19 mouse cellular contexts compared by ENCODE assay signal in the genomic region with DNA sequence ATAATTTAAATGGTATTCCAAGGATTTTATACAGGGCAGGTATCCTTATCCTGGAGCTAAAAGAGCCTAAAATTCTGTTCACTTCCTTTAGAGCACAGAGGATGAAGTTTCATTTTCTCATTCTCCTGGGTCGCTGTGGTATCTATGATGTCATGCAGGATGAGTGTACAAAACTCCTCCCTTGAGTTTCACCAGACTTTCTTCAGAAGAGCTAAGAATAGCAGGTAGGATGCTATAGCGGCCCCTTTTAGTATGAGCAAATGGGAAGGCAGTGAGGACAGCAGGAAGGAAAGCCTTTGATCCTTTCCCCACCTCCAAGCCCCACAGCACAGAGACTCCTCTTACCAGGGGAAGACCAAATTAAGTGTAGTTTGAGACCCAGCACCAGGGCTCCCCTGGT. TPM values are rescaled to one million over a fixed set of nuclear protein-coding genes. Genes with fewer than 3 reads are reported as not detected.
A peak's percentile ranks its signal among the peaks of the same experiment; 100 is the strongest.
DNase-seq lines count a peak whose midpoint lies in the region; ATAC-seq lines count a peak whose summit lies in the region.
"Had no signal": no experiment of that assay in that cellular context is flagged by ENCODE, and none has a peak within 500 bp of the region (broad histone marks: within the 10 kb centered on the region; RNA-seq: fewer than 3 reads in every experiment).

No protein-coding gene starts in this region.

- H3K27me3 ChIP-seq in heart, embryonic 11.5 days (ENCODE audit: control insufficient read depth, insufficient read depth, low read length): no peaks in the 10 kb centered on the region
- H3K27me3 ChIP-seq: hindbrain, embryonic 13.5 days; limb, embryonic 15.5 days; neural tube, embryonic 13.5 days had no signal

- intact Hi-C loops in heart, postnatal 14 days (cut with DNase I): no loop called here

- H3K9ac ChIP-seq in heart, embryonic 11.5 days (ENCODE audit: low read depth, low read length): 0 out of 2 replicates have a peak overlapping the region, but pooled peaks have one; percentile 10
- H3K9ac ChIP-seq: hindbrain, embryonic 13.5 days; limb, embryonic 15.5 days; liver, postnatal 0 days; neural tube, embryonic 13.5 days had no signal

- WGBS in heart, embryonic 11.5 days (ENCODE audit: insufficient replicate concordance): 24% methylated on average over 2 of the region's 2 CpGs

- H3K36me3 ChIP-seq in heart, embryonic 11.5 days (ENCODE audit: control insufficient read depth, insufficient read depth, low read length): no peaks in the 10 kb centered on the region
- H3K36me3 ChIP-seq: hindbrain, embryonic 13.5 days; limb, embryonic 15.5 days; neural tube, embryonic 13.5 days had no signal

- no peak for DNase-seq in heart, postnatal 14 days
- DNase-seq in 3134 (ENCODE audit: extremely low read depth, insufficient read length, low spot score): peak; percentile 16
- peak; percentile 56 for DNase-seq in NIH3T3 (ENCODE audit: low read depth)
- DNase-seq in Muller cell, postnatal 12 days (ENCODE audit: inconsistent ontology term): no peak
- no peak for DNase-seq in gastrocnemius, adult 8-10 months (ENCODE audit: low spot score in 2 of 2)
- DNase-seq in retina, postnatal 1 day: no peak
- DNase-seq: B cell, adult 2 months; cerebellum, postnatal 25 days; gastrocnemius, postnatal 10 days; kidney, adult 2 months; kidney, postnatal 36 days; liver, postnatal 0 days; thymus, adult 2 months had no signal

- ATAC-seq in heart, embryonic 11.5 days (replicated peaks; ENCODE audit: insufficient number of reproducible peaks, low FRiP score, low TSS enrichment): no peak
- peak; percentile 60 for ATAC-seq in megakaryocyte, adult 5-6 weeks (ENCODE audit: poor library complexity, severe bottlenecking)
- ATAC-seq: liver, postnatal 0 days had no signal

- H3K9me3 ChIP-seq in heart, embryonic 11.5 days (replicated peaks; ENCODE audit: control insufficient read depth, low read length): no peaks in the 10 kb centered on the region
- H3K9me3 ChIP-seq: hindbrain, embryonic 13.5 days; limb, embryonic 15.5 days; neural tube, embryonic 13.5 days had no signal

- H3K27ac ChIP-seq in heart, embryonic 11.5 days (ENCODE audit: low read depth, low read length): peak overlapping the region; percentile 73
- H3K27ac ChIP-seq: hindbrain, embryonic 13.5 days; limb, embryonic 15.5 days; neural tube, embryonic 13.5 days had no signal

- H3K4me3 ChIP-seq in heart, embryonic 11.5 days (ENCODE audit: low read depth, low read length): no peak overlapping the region
- H3K4me3 ChIP-seq: hindbrain, embryonic 13.5 days; limb, embryonic 15.5 days; neural tube, embryonic 13.5 days had no signal

- H3K4me2 ChIP-seq in heart, embryonic 11.5 days: peak overlapping the region; percentile 19; the same call in 1 of the 2 replicates
- H3K4me2 ChIP-seq: hindbrain, embryonic 13.5 days; limb, embryonic 15.5 days; neural tube, embryonic 13.5 days had no signal

- peaks cover 7% of the 10 kb centered on the region for H3K4me1 ChIP-seq in heart, embryonic 11.5 days (ENCODE audit: control insufficient read depth, insufficient read depth, low read length)
- H3K4me1 ChIP-seq: hindbrain, embryonic 13.5 days; neural tube, embryonic 13.5 days had no signal

RNA-seq across cellular contexts. Expression of a gene that starts 48.4 kb away (rescaled TPM):
- 3.2 and 3.3 TPM in 2 replicates for polyA plus RNA-seq in heart, embryonic 11.5 days (2014; fragmentation: Nextera tagmentation; extraction: Ambion mirVana)
- 1 to 10 TPM; 1.8 to 3.1 TPM for total RNA-seq in heart, postnatal 14 days (2021)
- not detected in 2 replicates for total RNA-seq in megakaryocyte, adult 5-6 weeks (2015)
- total RNA-seq in megakaryocyte, adult 5-6 weeks (2017): not detected in 2 replicates
- total RNA-seq in gastrocnemius, adult 8-10 months (2022): under 1 TPM; 0.41 to 0.62 (median 0.51) TPM
- total RNA-seq: MEL had no signal

Comparison
In these comparisons a context has a peak if more than half of its experiments do, and no peak if none do; other contexts are left out.
1. DNase-seq: peak in 3134 (single experiment) and NIH3T3 (single experiment); none in heart, postnatal 14 days (0 of 2), Muller cell, postnatal 12 days (single experiment), gastrocnemius, adult 8-10 months (0 of 2) and retina, postnatal 1 day (single experiment).